Mouse (Mus musculus) brain, embryonic 14.5 days (tissue): Measurements from ENCODE around the gene Mettl7a3.

Experiments used
- CTCF ChIP-seq: fragments of 200-500 bp; IDR thresholded peaks from 2 replicates; pipeline ENCODE4 v1.5.1; 2012; ENCODE audit warnings: inconsistent platforms, mild to moderate bottlenecking, moderate library complexity, borderline replicate concordance; ENCODE audit not compliant: insufficient read depth, insufficient read length; ENCODE audit errors: extremely low read depth
- POLR2A ChIP-seq: fragments of 200-500 bp; IDR thresholded peaks from 2 replicates; pipeline ENCODE4 v1.6.1; 2012; ENCODE audit warnings: mild to moderate bottlenecking, inconsistent platforms, borderline replicate concordance; ENCODE audit not compliant: poor library complexity, insufficient read depth, insufficient read length, severe bottlenecking; ENCODE audit errors: extremely low read depth

- TF ChIP-seq CTCF, result no peak
- TF ChIP-seq POLR2A, result no peak
Observed at GRCm38 (mm10) chr15:100345484-100345883, 10.8 kb downstream of the Mettl7a3 start.
